Mouse (Mus musculus) myocyte (in vitro differentiated cells): Measurements from ENCODE around the gene Gm11236. TPM values are rescaled to one million over a fixed set of nuclear protein-coding genes. Genes with fewer than 3 reads are reported as not detected.
"Not testable (repeated sequence)": the region's sequence is repeated elsewhere in the genome, so short reads cannot be mapped to it uniquely, and the experiment has no call there.

ENCODE experiments used
- H3K27me3 ChIP-seq: one replicate; pipeline ENCODE4 v1.6.1; 2011; ENCODE audit not compliant: control insufficient read depth, insufficient read depth, insufficient read length
- H3K36me3 ChIP-seq: one replicate; pipeline ENCODE4 v1.6.1; 2011; ENCODE audit not compliant: control insufficient read depth, insufficient read depth
- H3K4me2 ChIP-seq: one replicate; pipeline ENCODE4 v1.6.1; 2011; ENCODE audit warnings: low read depth, control low read depth
- H3K4me3 ChIP-seq: one replicate; pipeline ENCODE4 v1.5.1; 2011; ENCODE audit warnings: mild to moderate bottlenecking, control low read depth, moderate library complexity
- H3K79me2 ChIP-seq: one replicate; pipeline ENCODE4 v1.6.1; 2011; ENCODE audit not compliant: control insufficient read depth, insufficient read depth
- H3ac ChIP-seq: one replicate; pipeline ENCODE4 v1.6.1; 2011; ENCODE audit not compliant: control insufficient read depth, insufficient read length
- CEBPB ChIP-seq: IDR thresholded peaks from 2 replicates; pipeline ENCODE4 v1.6.1; 2011; ENCODE audit warnings: mild to moderate bottlenecking, moderate library complexity; ENCODE audit not compliant: poor library complexity, insufficient read depth, severe bottlenecking
- E2F4 ChIP-seq: IDR thresholded peaks from one replicate; pipeline ENCODE4 v1.6.1; 2011; ENCODE audit warnings: mild to moderate bottlenecking, control low read depth, moderate library complexity; ENCODE audit not compliant: insufficient read depth
- MAX ChIP-seq: IDR thresholded peaks from one replicate; pipeline ENCODE4 v1.6.1; 2011; ENCODE audit warnings: low read depth, mild to moderate bottlenecking, control low read depth
- MYOD1 ChIP-seq, 3 experiments: IDR thresholded peaks; one replicate each; pipeline ENCODE4 v1.6.1; 2011; ENCODE audit warnings: control low read depth in 2 of 3, low read depth in 2 of 3, mild to moderate bottlenecking in 2 of 3, moderate library complexity in 1 of 3; ENCODE audit not compliant: insufficient read length in 2 of 3, control insufficient read depth in 1 of 3
- MYOG ChIP-seq, 3 experiments: IDR thresholded peaks; one replicate each; pipeline ENCODE4 v1.6.1; 2011; ENCODE audit warnings: control low read depth in 2 of 3, low read depth in 2 of 3, mild to moderate bottlenecking in 2 of 3; ENCODE audit not compliant: insufficient read length in 2 of 3, control insufficient read depth in 1 of 3, insufficient read depth in 1 of 3
- POLR2A ChIP-seq: IDR thresholded peaks from one replicate; pipeline ENCODE4 v1.6.1; 2011; ENCODE audit warnings: low read depth, mild to moderate bottlenecking, control low read depth, moderate library complexity; ENCODE audit not compliant: insufficient read length
- POLR2AphosphoS2 ChIP-seq: IDR thresholded peaks from one replicate; pipeline ENCODE4 v1.6.1; 2011; ENCODE audit warnings: low read depth, control low read depth; ENCODE audit not compliant: insufficient read length
- REST ChIP-seq: IDR thresholded peaks from one replicate; pipeline ENCODE4 v1.6.1; 2011; ENCODE audit warnings: mild to moderate bottlenecking, control low read depth, moderate library complexity; ENCODE audit not compliant: insufficient read depth, insufficient read length
- SRF ChIP-seq: IDR thresholded peaks from one replicate; pipeline ENCODE4 v1.6.1; 2011; ENCODE audit warnings: low read depth; ENCODE audit not compliant: control insufficient read depth, insufficient read length
- TCF12 ChIP-seq: IDR thresholded peaks from one replicate; pipeline ENCODE4 v1.6.1; 2011; ENCODE audit warnings: mild to moderate bottlenecking, control low read depth; ENCODE audit not compliant: poor library complexity, insufficient read depth, severe bottlenecking
- TCF3 ChIP-seq: IDR thresholded peaks from one replicate; pipeline ENCODE4 v1.6.1; 2011; ENCODE audit warnings: low read depth, control low read depth; ENCODE audit not compliant: insufficient read length
- USF1 ChIP-seq: IDR thresholded peaks from one replicate; pipeline ENCODE4 v1.6.1; 2011; ENCODE audit warnings: low read depth, mild to moderate bottlenecking, control low read depth, moderate library complexity
- polyA plus RNA-seq: library from polyadenylated mRNA; unstranded; fragments of >200 nt; fragmentation: generic; extraction: Trizol; gene quantifications from one replicate; pipeline ENCODE4 v1.2.1, GENCODE M21; 2012; ENCODE audit warnings: missing spikeins

Gene Gm11236
- not detected for polyA plus RNA-seq

DNA sequence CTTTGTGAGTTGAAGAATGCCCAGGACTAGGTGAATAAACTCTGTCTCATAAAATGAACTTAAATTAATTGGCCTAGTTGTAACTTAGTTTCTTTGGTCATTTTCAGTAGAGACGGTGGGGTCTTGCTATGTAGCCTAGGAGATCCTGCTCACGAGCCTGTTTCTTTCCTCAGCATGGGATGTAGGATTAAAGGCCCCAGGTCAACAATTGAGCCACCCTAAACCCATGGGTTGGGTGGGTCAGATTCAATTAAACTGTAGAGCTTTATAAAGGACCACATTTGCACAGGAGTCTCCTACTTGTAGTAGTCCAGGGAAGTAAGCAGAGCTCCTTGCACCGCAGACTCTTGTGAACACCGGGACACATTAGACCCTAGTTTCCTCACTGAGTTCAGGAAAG is at the start of gene Gm11236:
TSS of gene Gm11236 (plus strand) at position 301 of the 400 bp plus-strand sequence.
- H3ac ChIP-seq, H3K27me3 ChIP-seq, H3K4me2 ChIP-seq, H3K79me2 ChIP-seq, H3K36me3 ChIP-seq, H3K4me3 ChIP-seq: not testable (repeated sequence)

DNA sequence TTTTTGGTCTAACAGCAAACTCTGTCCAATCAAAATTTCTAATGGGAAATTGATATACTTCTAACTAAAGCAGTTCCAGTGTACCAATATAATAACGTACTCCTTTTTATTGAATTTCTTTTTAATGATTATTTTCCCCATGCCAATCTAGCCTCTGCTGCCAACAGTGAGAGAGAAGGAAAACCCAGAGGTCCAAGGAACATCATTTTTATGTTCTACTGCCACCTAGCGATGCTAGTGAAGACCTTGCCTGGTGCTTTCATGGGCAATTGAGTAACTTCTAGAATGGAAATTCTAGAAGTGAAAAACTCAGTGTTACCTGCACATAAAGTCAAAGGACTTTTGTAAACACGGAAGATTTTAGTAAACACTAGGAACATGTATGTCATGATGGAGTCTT is 38.7 kb upstream of the Gm11236 start:
- no peak overlapping the region for H3ac ChIP-seq
- no peak overlapping the region for H3K4me2 ChIP-seq
- no peaks in the 10 kb centered on the region for H3K36me3 ChIP-seq
- H3K27me3 ChIP-seq = no peaks in the 10 kb centered on the region
- no peak overlapping the region for H3K4me3 ChIP-seq
- no peaks in the 10 kb centered on the region for H3K79me2 ChIP-seq
- TF ChIP-seq MYOG (IDR thresholded peaks at IDR 0.05; ENCODE audit: control insufficient read depth in 1 of 3, insufficient read depth in 1 of 3, insufficient read length in 2 of 3, low read depth in 2 of 3) (no peak), REST (no peak), USF1 (no peak), E2F4 (no peak), TCF3 (no peak), POLR2AphosphoS2 (no peak), CEBPB (no peak), MAX (no peak), POLR2A (no peak), SRF (no peak), TCF12 (no peak), MYOD1 (IDR thresholded peaks at IDR 0.05; ENCODE audit: control insufficient read depth in 1 of 3, insufficient read length in 2 of 3, low read depth in 2 of 3) (no peak)

GRCm38 (mm10) chr4:73607581-73607980 is 30.3 kb upstream of the Gm11236 start, which contains the start of gene Gm11238:
Gene Gm11238 (plus strand): TSS chr4:73607881.
- H3K4me2 ChIP-seq = not testable (repeated sequence)

DNA sequence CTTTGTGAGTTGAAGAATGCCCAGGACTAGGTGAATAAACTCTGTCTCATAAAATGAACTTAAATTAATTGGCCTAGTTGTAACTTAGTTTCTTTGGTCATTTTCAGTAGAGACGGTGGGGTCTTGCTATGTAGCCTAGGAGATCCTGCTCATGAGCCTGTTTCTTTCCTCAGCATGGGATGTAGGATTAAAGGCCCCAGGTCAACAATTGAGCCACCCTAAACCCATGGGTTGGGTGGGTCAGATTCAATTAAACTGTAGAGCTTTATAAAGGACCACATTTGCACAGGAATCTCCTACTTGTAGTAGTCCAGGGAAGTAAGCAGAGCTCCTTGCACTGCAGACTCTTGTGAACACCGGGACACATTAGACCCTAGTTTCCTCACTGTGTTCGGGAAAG is 15.2 kb upstream of the Gm11236 start, which contains the start of gene Gm11237:
TSS of gene Gm11237 (plus strand) at position 301 of the 400 bp plus-strand sequence.
- H3K36me3 ChIP-seq, H3ac ChIP-seq, H3K4me2 ChIP-seq, H3K27me3 ChIP-seq, H3K79me2 ChIP-seq, H3K4me3 ChIP-seq: not testable (repeated sequence)

More at GRCm38 (mm10) chr4:73607581-73607980, 30.3 kb upstream of the Gm11236 start, which contains the start of gene Gm11238:
- not testable (repeated sequence) for H3ac ChIP-seq, H3K27me3 ChIP-seq, H3K36me3 ChIP-seq, H3K4me3 ChIP-seq, H3K79me2 ChIP-seq

- not testable (repeated sequence) for H3K27me3 ChIP-seq, H3K4me3 ChIP-seq, H3ac ChIP-seq, H3K79me2 ChIP-seq, H3K4me2 ChIP-seq, H3K36me3 ChIP-seq
These were observed 23.9 kb downstream of the Gm11236 start for GRCm38 (mm10) chr4:73661864-73662263.

- not testable (repeated sequence) for H3K4me3 ChIP-seq, H3ac ChIP-seq, H3K36me3 ChIP-seq, H3K4me2 ChIP-seq, H3K79me2 ChIP-seq, H3K27me3 ChIP-seq
These were observed 30.1 kb downstream of the Gm11236 start, which contains the start of gene Gm11239 for GRCm38 (mm10) chr4:73668054-73668453. Gene Gm11239 (plus strand): TSS chr4:73668354.

GRCm38 (mm10) chr4:73683216-73683615 is 45.3 kb downstream of the Gm11236 start, which contains the start of gene Gm428:
Gene Gm428 (plus strand): TSS chr4:73683516.
- not testable (repeated sequence) for H3ac ChIP-seq, H3K4me3 ChIP-seq, H3K36me3 ChIP-seq, H3K79me2 ChIP-seq, H3K4me2 ChIP-seq, H3K27me3 ChIP-seq

Other genes starting within 250 kb of the Gm11236 start
- gene Gm11487, start 233.0 kb upstream of the Gm11236 start, polyA plus RNA-seq = not detected
- gene Gm11238, start 30.2 kb upstream of the Gm11236 start, polyA plus RNA-seq = not detected
- gene Gm11237, start 15.1 kb upstream of the Gm11236 start, polyA plus RNA-seq = not detected
- gene Gm11239, start 30.2 kb downstream of the Gm11236 start, polyA plus RNA-seq = not detected
- not detected for gene Gm428, start 45.4 kb downstream of the Gm11236 start, polyA plus RNA-seq
- gene Rasef, start 152.9 kb downstream of the Gm11236 start, polyA plus RNA-seq = not detected
- gene Gm11758, start 238.1 kb downstream of the Gm11236 start, polyA plus RNA-seq = not detected